Mouse (Mus musculus) testis, adult 2 months (tissue): ENCODE measurements at regions not wholly inside any gene's neighbourhood (a gene's known extent, or its start where the extent isn't known, plus 50 kb on each side); places are given as distances from the start of the nearest gene placed in this dataset.

ENCODE experiments used
- H3K27ac ChIP-seq: fragments of 200-500 bp; 2 replicates; pipeline ENCODE4 v1.5.1; 2012; ENCODE audit warnings: low read depth, low read length; ENCODE audit not compliant: control insufficient read depth, insufficient read depth
- H3K27me3 ChIP-seq: fragments of 200-500 bp; 2 replicates; pipeline ENCODE4 v1.6.1; 2012; ENCODE audit warnings: mild to moderate bottlenecking, low read length, moderate library complexity; ENCODE audit not compliant: control insufficient read depth, insufficient read depth
- H3K36me3 ChIP-seq: fragments of 200-500 bp; 2 replicates; pipeline ENCODE4 v1.6.1; 2012; ENCODE audit warnings: mild to moderate bottlenecking, low read length; ENCODE audit not compliant: control insufficient read depth, insufficient read depth
- H3K4me1 ChIP-seq: fragments of 200-500 bp; 2 replicates; pipeline ENCODE4 v1.6.1; 2012; ENCODE audit warnings: low read length; ENCODE audit not compliant: control insufficient read depth, insufficient read depth
- H3K4me3 ChIP-seq: fragments of 200-500 bp; 2 replicates; pipeline ENCODE4 v1.5.1; 2012; ENCODE audit warnings: low read depth, mild to moderate bottlenecking, low read length, moderate library complexity, mixed read lengths; ENCODE audit not compliant: control insufficient read depth
- CTCF ChIP-seq: fragments of 200-500 bp; IDR thresholded peaks from 2 replicates; pipeline ENCODE4 v1.5.1; 2012; ENCODE audit warnings: low read depth, mild to moderate bottlenecking, inconsistent platforms, low read length, moderate library complexity; ENCODE audit not compliant: control insufficient read depth, insufficient read depth, insufficient replicate concordance
- POLR2A ChIP-seq: fragments of 200-500 bp; IDR thresholded peaks from 2 replicates; pipeline ENCODE4 v1.6.1; 2012; ENCODE audit warnings: low read depth, mild to moderate bottlenecking, inconsistent platforms, low read length, moderate library complexity; ENCODE audit not compliant: control insufficient read depth

- Histone ChIP-seq H3K4me1 (no peaks in the 10 kb centered on the region), H3K36me3 (no peaks in the 10 kb centered on the region), H3K27me3 (no peaks in the 10 kb centered on the region), H3K27ac (no peak overlapping the region), H3K4me3 (0 out of 2 replicates have a peak overlapping the region, but pooled peaks have one; percentile 5)
- no peak for TF ChIP-seq POLR2A
- TF ChIP-seq CTCF: no peak
These were observed 282.1 kb upstream of the Zdhhc25 start for GRCm38 (mm10) chr15:88318048-88318447.

- no peaks in the 10 kb centered on the region for H3K27me3 ChIP-seq
- H3K27ac ChIP-seq: no peak overlapping the region
- H3K4me1 ChIP-seq: no peaks in the 10 kb centered on the region
- H3K36me3 ChIP-seq: no peaks in the 10 kb centered on the region
- TF ChIP-seq POLR2A (no peak), CTCF (no peak)
- no peak overlapping the region for H3K4me3 ChIP-seq
These were observed 280.6 kb upstream of the Zdhhc25 start for GRCm38 (mm10) chr15:88319527-88319926.

- Histone ChIP-seq H3K27me3 (no peaks in the 10 kb centered on the region), H3K4me3 (no peak overlapping the region), H3K36me3 (no peaks in the 10 kb centered on the region), H3K27ac (no peak overlapping the region), H3K4me1 (no peaks in the 10 kb centered on the region)
- TF ChIP-seq CTCF: no peak
- TF ChIP-seq POLR2A: no peak
These were observed 276.3 kb upstream of the Zdhhc25 start for GRCm38 (mm10) chr15:88323584-88324375.

- Histone ChIP-seq H3K27me3 (no peaks in the 10 kb centered on the region; the same call in 1 of the 2 replicates), H3K4me1 (no peaks in the 10 kb centered on the region), H3K27ac (no peak overlapping the region), H3K36me3 (no peaks in the 10 kb centered on the region), H3K4me3 (no peak overlapping the region)
- TF ChIP-seq POLR2A (no peak), CTCF (no peak)
These were observed 275.0 kb upstream of the Zdhhc25 start for GRCm38 (mm10) chr15:88325108-88325507.

- no peaks in the 10 kb centered on the region for H3K27me3 ChIP-seq
- no peaks in the 10 kb centered on the region for H3K36me3 ChIP-seq
- TF ChIP-seq CTCF (no peak), POLR2A (no peak)
- no peak overlapping the region for H3K4me3 ChIP-seq
- no peaks in the 10 kb centered on the region for H3K4me1 ChIP-seq
- no peak overlapping the region for H3K27ac ChIP-seq
These were observed 246.9 kb upstream of the Zdhhc25 start for GRCm38 (mm10) chr15:88353206-88353605.

GRCm38 (mm10) chr15:88360375-88361035 is 239.6 kb upstream of the Zdhhc25 start:
- Histone ChIP-seq H3K4me1 (no peaks in the 10 kb centered on the region), H3K36me3 (no peaks in the 10 kb centered on the region), H3K4me3 (no peak overlapping the region), H3K27me3 (no peaks in the 10 kb centered on the region), H3K27ac (no peak overlapping the region)
- TF ChIP-seq CTCF (no peak), POLR2A (no peak)

GRCm38 (mm10) chr15:88361351-88361750 is 238.8 kb upstream of the Zdhhc25 start:
- no peaks in the 10 kb centered on the region for H3K27me3 ChIP-seq
- no peaks in the 10 kb centered on the region for H3K4me1 ChIP-seq
- no peak for TF ChIP-seq POLR2A
- no peak for TF ChIP-seq CTCF
- no peak overlapping the region for H3K27ac ChIP-seq
- no peak overlapping the region for H3K4me3 ChIP-seq
- no peaks in the 10 kb centered on the region for H3K36me3 ChIP-seq
